Mouse (Mus musculus): ENCODE data around the gene Mff.

Gene Mff

DNA sequence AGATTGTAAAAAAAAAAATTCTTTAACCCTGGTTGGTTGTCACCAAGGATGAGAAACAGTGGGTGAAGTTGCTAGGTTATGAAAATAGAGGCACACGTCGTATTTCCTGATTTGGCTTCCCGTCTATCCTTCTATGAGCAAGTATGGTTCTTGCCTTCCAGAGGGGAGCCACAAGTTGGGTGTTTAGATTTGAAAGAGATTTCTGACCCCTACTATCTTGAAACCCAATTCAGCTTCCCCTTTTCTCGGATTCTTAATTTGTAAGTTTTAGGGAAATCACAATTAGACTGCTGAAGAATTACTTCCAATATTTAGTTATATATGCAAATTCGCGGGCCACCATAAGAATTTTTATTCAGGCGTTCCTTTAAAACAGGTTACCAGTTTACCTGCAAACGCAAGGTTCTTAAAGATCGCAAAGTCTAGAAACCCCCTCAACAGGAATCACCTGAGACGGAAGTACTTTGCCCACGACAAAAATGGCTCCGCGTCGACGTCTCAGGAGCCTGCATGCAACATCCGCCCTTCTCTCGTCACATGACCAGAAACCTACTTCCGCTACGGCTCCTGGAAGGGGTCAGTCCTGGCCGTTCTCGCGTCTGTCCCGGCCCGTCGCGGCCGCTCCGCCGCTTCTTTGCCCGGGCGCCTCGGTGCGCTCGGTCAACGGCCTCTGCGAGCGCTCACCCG is at the start of gene Mff:
TSS of gene Mff (plus strand) at position 552 of the 687 bp plus-strand sequence.
- in situ Hi-C loops (cut with MboI, MseI) = loop anchor here (5.0 kb wide), 1 partner anchor 407 kb away; the partner anchor contains the start of gene Rhbdd1

DNA sequence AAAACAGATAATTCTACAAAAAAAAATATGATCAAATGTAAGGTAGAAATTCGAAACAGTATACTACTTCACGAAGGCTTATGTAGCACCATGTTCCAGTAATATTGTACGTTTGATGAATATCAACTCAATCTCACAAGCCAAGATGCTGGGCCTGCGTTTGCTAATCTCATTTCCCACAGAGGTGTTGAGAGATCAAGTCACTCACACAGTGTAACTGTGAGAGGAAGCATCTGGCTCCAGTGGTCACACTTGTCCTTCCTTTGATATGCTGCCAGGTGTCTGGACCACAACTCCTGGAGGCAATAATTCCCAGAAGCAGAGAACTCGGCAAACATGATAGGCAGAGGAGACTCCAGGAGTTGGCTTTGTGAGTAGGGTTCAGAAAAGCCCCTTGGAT is 38.4 kb upstream of the Mff start:
- in situ Hi-C loops (cut with MboI, MseI) = no loop called here

DNA sequence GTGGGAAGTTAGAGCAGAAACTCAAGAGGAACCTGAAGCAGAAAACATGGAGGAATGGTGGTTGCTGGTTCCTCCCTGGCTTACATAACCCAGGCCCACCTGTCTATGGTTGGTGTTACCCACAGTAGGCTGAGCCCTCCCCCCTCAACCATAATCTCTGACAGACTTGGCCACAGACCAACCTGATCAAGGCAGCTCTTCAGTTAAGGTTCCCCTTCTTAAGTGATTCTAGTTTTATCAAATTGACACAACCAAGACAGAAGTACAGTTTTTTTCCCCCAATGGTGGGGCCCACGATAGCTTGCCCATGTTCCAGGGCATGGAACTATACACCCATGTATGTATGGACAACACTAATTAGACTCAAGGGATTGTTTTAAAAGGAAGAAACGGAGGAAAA is 37.8 kb upstream of the Mff start:
- in situ Hi-C loops (cut with MboI, MseI) = no loop called here

GRCm38 (mm10) chr1:82687931-82688330 is 36.8 kb upstream of the Mff start:
- in situ Hi-C loops (cut with MboI, MseI) = no loop called here

DNA sequence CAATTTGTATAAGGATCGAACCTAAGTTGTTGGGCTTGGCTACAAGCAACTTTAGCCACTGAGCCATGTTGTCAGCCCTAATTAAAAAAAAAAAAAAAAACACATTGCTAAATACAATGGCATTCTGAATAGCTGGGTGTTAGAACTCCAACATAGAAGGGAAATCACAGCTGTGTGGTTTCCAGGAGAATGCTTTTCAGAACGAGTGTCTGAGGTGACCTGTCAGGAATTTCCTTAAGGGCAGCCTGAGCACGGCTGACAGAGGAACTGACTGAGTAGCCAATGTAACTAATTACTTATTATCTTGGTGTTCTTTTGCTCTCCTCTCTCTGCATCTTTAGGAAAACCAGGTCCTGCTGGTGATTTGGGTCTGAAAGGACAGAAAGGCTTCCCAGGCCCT is 28.8 kb upstream of the Mff start:
- in situ Hi-C loops (cut with MboI, MseI) = no loop called here

DNA sequence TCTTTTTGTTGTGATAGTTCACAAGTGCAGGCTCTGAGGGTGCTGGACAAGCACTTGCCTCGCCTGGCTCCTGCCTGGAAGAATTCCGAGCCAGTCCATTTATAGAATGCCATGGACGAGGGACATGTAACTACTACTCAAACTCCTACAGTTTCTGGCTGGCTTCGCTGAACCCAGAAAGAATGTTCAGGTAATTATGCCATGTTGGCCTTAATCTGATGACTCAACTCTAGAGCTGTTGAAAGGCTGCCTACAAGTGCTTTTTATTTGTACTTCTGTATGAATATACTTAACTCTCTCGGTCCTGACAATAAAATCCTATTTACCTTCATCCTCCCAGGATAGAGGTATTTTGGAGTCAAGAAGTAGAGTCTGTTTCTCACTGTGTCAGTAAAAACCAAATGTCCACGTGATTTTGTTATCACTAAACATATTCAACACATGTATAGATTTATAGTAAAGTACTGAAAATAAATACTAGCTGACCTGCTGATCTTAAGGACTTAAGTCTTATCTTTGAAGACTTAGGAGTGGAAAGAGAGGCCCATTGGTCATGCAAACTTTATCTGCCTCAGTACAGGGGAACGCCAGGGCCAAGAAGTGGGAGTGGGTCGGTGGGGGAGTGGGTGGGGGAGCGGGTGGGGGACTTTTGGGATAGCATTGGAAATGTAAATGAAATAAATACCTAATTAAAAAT is 6.7 kb upstream of the Mff start:
- in situ Hi-C loops (cut with MboI, MseI) = no loop called here

- in situ Hi-C loops (cut with MboI, MseI) = loop anchor here (5.0 kb wide), 1 partner anchor 408 kb away; the partner anchor contains the start of gene Rhbdd1
Measured at GRCm38 (mm10) chr1:82725026-82725874, 560 bp downstream of the Mff start.

GRCm38 (mm10) chr1:82725875-82726185 is 1.1 kb downstream of the Mff start:
- in situ Hi-C loops (cut with MboI, MseI) = loop anchor here (5.0 kb wide), 1 partner anchor 409 kb away; the partner anchor contains the start of gene Rhbdd1

DNA sequence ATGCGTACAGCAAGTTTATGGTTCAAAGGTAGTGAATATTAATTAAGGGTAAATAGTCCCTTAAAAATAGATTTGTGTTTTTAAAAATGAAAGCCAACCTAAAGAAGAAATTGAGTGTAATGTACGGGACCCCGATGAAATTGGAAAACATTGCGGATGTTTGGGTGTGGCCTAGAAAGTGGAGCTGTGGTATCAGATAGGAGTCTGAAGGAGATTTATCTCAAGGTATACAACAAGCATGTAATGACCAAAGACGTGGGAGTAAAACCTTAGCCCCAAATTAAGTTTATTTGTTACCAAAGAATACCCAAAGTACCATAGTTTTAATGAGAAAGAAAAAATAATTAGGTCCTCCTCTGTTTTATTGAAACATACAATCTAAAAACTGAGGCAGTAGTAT is 1.8 kb downstream of the Mff start:
- in situ Hi-C loops (cut with MboI, MseI) = loop anchor here (5.0 kb wide), 1 partner anchor 409 kb away; the partner anchor contains the start of gene Rhbdd1

DNA sequence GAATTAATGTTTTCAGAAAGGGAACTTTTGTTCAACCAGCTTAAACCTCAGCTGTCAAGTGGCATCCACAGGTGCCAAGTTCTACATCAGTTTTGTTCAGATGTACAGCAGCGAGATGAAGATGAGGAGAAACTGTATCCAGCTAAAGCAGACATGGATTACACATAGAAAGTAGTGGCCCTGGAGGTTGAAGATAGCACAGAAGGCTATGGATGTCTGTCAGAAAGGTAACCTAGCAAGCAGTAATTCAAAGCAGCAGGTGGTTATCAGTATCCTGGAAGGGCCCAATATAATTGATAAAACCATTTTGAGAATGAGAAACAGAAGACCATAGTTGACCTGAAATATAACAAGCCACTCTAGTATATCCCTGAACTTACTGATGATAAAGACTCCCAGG is 8.7 kb downstream of the Mff start:
- in situ Hi-C loops (cut with MboI, MseI) = no loop called here

DNA sequence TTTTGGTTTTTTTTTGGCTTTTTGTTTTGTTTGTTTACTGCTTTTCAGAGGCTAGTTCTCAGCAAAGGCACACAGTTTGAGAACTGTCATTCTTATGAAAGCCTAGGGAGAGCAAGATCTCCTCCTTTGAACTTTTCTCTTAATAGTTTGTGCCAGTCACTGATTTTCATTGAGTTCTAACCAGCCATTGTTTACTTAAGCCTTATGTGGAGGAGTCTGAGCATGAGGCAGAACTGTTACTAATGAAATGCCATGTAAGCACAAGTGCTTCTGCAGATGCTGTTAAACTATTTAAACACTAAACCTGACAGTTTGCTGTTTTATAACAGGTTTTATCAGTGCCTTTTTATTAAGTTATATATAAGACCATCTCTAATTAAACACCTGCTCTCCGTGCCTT is 13.4 kb downstream of the Mff start:
- in situ Hi-C loops (cut with MboI, MseI) = no loop called here

DNA sequence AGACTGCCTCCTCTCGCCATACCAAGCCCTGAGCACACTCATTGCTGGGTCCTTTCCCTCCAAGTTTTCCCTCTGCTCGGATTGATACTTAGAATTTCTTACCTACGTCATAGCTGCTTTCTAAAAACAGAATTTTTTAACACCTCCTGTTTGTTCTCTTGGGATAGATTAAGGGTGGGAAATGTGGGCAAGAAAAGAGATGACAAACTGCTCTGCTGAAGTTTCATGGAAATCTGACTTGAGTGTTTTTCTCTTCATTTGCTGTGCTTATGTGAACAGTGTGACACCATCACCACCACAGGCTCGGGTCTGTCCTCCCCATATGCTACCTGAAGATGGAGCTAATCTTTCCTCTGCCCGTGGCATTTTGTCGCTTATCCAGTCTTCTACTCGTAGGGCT is 16.8 kb downstream of the Mff start:
- in situ Hi-C loops (cut with MboI, MseI) = no loop called here

GRCm38 (mm10) chr1:82743962-82744361 is 19.3 kb downstream of the Mff start:
- in situ Hi-C loops (cut with MboI, MseI) = no loop called here

DNA sequence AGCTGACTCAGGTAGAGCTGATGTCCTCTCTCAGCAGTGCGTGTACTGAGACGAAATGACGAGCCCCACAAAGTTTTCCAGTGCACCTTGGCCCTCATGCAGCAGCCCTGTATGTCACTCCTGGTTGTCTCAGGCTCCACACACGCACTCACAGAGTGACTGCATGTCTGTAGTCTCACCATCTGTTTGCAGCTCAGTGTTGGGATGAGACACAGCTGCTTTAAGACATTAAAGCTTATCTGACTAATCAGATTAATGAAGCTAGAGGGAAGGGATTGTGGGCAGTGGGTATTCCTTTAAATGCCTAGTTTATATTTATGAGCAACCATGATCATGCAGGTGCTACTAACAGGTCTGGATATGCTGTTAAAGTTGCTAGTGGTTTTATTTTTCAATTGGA is 21.7 kb downstream of the Mff start:
- in situ Hi-C loops (cut with MboI, MseI) = no loop called here

DNA sequence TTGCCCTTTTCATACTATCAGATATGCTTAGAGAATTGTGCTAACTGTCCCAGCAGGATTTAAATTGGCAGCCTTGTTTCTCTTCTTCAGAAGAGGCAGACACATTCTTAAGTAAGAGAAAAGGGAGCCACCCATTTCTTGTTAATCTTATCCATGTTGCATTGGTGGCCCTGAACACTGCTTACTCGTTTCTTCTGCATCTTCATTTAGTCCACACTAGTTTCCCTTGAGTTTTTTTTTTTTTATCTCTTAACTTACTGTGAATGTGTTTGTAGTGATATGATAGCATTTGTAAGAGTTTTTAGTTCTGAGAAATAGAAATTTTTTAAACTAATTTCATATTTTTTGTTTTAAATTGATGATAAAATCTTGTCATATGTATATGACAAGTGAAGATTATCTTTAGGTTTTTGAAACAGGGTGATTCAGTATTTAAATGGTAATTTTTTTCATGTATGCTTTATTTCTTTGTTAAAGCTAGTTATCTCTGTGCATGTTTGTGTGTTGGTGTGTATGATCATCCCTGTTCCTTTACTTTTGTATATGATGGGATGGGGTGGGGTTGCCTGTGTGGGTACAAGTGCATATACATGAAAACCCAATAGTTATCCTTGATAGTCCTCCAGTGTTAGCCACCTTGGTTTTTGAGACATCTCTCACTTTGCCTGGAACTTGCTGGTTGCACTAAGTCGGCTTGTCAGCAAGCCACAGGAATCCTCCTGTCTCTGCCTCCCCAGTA is 23.2 kb downstream of the Mff start:
- in situ Hi-C loops (cut with MboI, MseI) = no loop called here

DNA sequence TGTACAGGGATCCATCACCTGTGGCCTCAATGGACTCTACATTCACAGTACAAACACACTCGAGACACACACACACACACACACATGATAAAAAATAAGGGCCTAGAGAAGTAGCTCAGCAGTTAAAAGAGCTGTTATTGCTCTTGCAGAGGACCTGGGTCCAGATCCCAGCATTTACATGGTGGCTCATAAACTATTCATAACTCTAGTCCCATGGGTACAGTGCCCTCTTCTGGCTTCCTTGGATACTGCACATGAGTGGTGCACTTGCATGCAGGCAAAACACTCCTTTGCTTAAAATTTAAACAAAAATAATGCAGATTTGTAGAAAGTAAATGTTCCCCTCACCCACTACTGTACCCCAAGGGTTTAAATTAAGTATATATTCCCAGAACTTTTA is 34.8 kb downstream of the Mff start:
- in situ Hi-C loops (cut with MboI, MseI) = no loop called here

DNA sequence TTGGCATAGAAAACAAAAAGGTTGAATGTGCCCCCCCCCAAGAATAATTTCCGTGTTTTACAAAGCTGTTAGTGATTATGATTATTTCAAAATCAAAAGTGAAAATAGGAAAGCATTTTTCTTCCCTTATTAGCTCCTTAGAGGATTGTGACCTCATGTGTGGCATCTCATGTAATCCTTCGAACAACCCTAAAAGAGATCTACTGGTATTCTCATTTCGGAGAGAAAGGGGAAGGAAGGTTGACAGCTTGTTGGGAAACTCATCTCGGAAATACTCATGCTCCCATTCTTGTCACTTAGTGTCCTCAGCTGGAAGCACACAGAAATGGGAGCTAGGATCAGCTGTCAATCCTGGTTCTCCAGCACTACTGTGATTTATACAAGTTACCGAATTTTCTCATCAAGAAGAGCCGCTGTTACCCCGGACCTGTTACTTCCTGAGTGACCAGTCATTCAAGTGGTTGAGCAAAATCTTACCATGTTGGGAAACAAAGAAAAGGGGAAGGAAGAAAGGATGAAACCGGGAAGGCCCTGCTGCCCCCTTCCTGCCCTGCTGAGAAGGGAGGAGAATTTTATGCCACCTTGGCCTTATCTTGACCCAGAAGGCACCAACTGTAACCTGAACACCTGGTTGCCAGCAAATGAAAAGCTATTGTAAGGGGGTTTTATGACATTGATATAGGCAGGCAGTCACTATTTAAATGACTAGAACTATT is 36.9 kb downstream of the Mff start:
- in situ Hi-C loops (cut with MboI, MseI) = no loop called here

DNA sequence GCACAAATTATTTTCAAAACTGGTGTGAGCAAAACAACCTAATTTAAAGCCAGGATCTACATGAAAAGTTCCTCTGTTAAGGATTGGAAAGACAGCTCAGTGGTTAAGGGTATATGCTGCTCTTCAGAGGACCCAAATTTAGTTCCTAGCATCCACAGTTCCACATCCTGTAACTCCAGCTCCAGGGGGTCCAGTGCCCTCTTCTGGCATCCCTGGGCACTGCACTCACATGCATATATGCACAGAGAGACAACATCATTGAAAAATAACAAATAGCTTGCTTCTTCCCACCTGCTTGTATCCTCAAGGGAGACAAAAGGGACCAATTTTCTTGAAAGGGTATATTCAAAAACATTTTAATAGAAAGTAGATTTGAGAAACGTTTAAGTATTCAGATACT is 37.6 kb downstream of the Mff start:
- in situ Hi-C loops (cut with MboI, MseI) = no loop called here

GRCm38 (mm10) chr1:82766227-82766626 is 41.5 kb downstream of the Mff start:
- in situ Hi-C loops (cut with MboI, MseI) = no loop called here

GRCm38 (mm10) chr1:82766641-82767040 is 42.0 kb downstream of the Mff start:
- in situ Hi-C loops (cut with MboI, MseI) = no loop called here

DNA sequence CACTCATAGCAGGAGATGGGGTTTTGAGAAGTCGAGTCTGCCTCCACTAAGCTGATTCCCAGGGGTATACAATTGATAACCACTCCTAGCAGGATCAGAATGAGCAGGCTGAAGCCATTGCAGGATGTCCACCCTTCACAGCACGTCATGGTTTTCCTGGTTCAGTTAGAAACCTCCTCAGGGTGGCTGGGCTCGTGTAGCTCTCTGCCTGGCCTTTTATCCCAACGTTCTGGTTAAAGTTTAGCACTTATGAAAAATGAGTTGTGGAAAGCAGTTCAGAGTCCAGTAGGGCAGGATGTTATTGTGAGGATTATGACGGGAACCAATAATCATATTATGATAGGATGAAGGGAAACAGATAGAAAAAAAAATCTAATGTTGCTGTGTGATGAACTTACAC is 43.6 kb downstream of the Mff start, which contains the start of gene Tm4sf20:
TSS of gene Tm4sf20 (minus strand) at position 193 of the 400 bp plus-strand sequence.
- in situ Hi-C loops (cut with MboI, MseI) = no loop called here
